Comparison of ENCODE assay signal across 11 mouse cellular contexts in the genomic region with DNA sequence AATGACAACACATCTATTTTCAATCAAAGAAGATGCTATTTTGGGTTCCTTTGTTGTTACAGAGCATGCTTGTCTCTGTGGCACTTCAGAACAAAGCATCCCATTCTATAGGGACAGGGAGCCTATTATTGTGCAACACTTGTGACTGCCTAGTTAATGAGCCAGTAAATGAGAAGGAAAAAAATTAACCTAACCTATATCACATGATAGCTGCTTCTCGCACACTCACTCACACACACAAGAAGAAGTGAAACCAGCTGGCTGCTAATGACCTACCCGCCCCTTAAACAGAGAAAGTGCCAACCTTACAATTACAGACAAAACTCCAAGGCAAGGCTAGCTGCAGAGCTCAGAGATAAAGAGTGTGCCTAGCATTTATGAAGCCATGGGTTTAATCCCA. TPM values are rescaled to one million over a fixed set of nuclear protein-coding genes. Genes with fewer than 3 reads are reported as not detected.
DNase-seq lines count a peak whose midpoint lies in the region; TF ChIP-seq lines count a peak whose summit lies in the region.
"Had no signal": no experiment of that assay in that cellular context is flagged by ENCODE, and none has a peak within 500 bp of the region (broad histone marks: within the 10 kb centered on the region; RNA-seq: fewer than 3 reads in every experiment).

No protein-coding gene starts in this region.

- TF ChIP-seq RAD21 in CH12.LX (IDR thresholded peaks at IDR 0.05; ENCODE audit: low read depth, low read length), result no peak

- H3K79me2 ChIP-seq in CH12.LX (replicated peaks; ENCODE audit: control insufficient read depth, extremely low read depth, insufficient read depth, poor library complexity, severe bottlenecking), result peaks cover 85% of the 10 kb centered on the region

- H3K36me3 ChIP-seq in CH12.LX (replicated peaks in 1 of 2; ENCODE audit: control insufficient read depth in 1 of 2, insufficient read depth in 1 of 2, low read length in 1 of 2), result peaks cover 4 to 43% of the 10 kb centered on the region in 2 experiments

- in situ Hi-C loops in CH12.LX (cut with MboI; ENCODE audit: low pct_ligation_motif_present, low pct_unique_long_range_greater_than_20kb, low sequenced_read_pairs), result no loop called here

- no peak overlapping the region; the same call in 1 of the 2 replicates for H3K9ac ChIP-seq in CH12.LX (ENCODE audit: insufficient read depth, low read depth)
- H3K9ac ChIP-seq: heart, embryonic 12.5 days; lung, embryonic 14.5 days had no signal

- H3K27me3 ChIP-seq in CH12.LX (replicated peaks), result no peaks in the 10 kb centered on the region
- H3K27me3 ChIP-seq: heart, embryonic 12.5 days; Patski had no signal

- H3K27ac ChIP-seq in layer of hippocampus, adult 2 months, result peak overlapping the region; percentile 75
- H3K27ac ChIP-seq in CH12.LX (ENCODE audit: insufficient read depth, low read depth), result peak overlapping the region; percentile 49

- no peak for TF ChIP-seq CTCF in layer of hippocampus, adult 2 months (conservative IDR thresholded peaks at IDR 0.05)
- no peak for TF ChIP-seq CTCF in CH12.LX (conservative IDR thresholded peaks at IDR 0.05 in 1 of 2, IDR thresholded peaks at IDR 0.05 in 1 of 2; ENCODE audit: low read depth in 2 of 2, low read length in 2 of 2)

- peak overlapping the region; percentile 53 for H3K4me2 ChIP-seq in CH12.LX (ENCODE audit: insufficient read depth, low read depth, poor library complexity, severe bottlenecking)
- H3K4me2 ChIP-seq: heart, embryonic 12.5 days; lung, embryonic 14.5 days had no signal

- DNase-seq in layer of hippocampus, adult 2 months (ENCODE audit: low spot score in 2 of 2), result no peak
- no peak for DNase-seq in layer of hippocampus, adult 11-12 months (ENCODE audit: low spot score)
- DNase-seq in CH12.LX (ENCODE audit: extremely low read depth), result peak; percentile 77
- peak; percentile 82 for DNase-seq in brain, adult 2 months (ENCODE audit: low read depth, low spot score)
- peak; percentile 36 to 54 for DNase-seq in monocyte, adult 2 months (ENCODE audit: low read depth in 1 of 2, low spot score in 2 of 2)
- no peak for DNase-seq in T-cell, adult 2 months (ENCODE audit: low spot score)
- no peak for DNase-seq in embryo, embryonic 10 days (ENCODE audit: low spot score)
- DNase-seq in embryo, embryonic 10.5 days (ENCODE audit: low spot score), result no peak
- DNase-seq: lung, embryonic 14.5 days had no signal

- dilution Hi-C loops in CH12.LX (cut with MboI; ENCODE audit: extremely low pct_ligation_motif_present, extremely low pct_unique_long_range_greater_than_20kb, low sequenced_read_pairs), result no loop called here

- TF ChIP-seq POLR2A in CH12.LX (IDR thresholded peaks at IDR 0.05; ENCODE audit: low read depth, low read length), result no peak

- TF ChIP-seq EP300 in CH12.LX (IDR thresholded peaks at IDR 0.05; ENCODE audit: low read length), result peak; percentile 95

- H3K4me1 ChIP-seq in CH12.LX (ENCODE audit: control insufficient read depth in 1 of 2, insufficient read depth in 2 of 2), result peaks cover 20 to 70% of the 10 kb centered on the region in 2 experiments

- H3K9me3 ChIP-seq in CH12.LX (replicated peaks; ENCODE audit: low read length), result peaks cover 13% of the 10 kb centered on the region
- H3K9me3 ChIP-seq: heart, embryonic 12.5 days had no signal

- no peak overlapping the region for H3K4me3 ChIP-seq in layer of hippocampus, adult 2 months
- H3K4me3 ChIP-seq in CH12.LX (replicated peaks in 1 of 3; ENCODE audit: low read depth in 2 of 3, low read length in 2 of 3, poor library complexity in 1 of 3), result no peak overlapping the region
- H3K4me3 ChIP-seq: heart, embryonic 12.5 days had no signal

TF ChIP-seq in CH12.LX, 34 proteins besides CTCF, POLR2A, EP300 and RAD21:
- TF ChIP-seq SIN3A (IDR thresholded peaks at IDR 0.05; ENCODE audit: low read length) (peak; percentile 99), JUN (IDR thresholded peaks at IDR 0.05; ENCODE audit: insufficient read depth, low read depth, low read length) (no peak), ZC3H11A (IDR thresholded peaks at IDR 0.05; ENCODE audit: low read depth, low read length) (no peak), USF1 (IDR thresholded peaks at IDR 0.05; ENCODE audit: low read depth, low read length) (peak; percentile 38; the same call in 1 of the 2 replicates), ZMIZ1 (IDR thresholded peaks at IDR 0.05; ENCODE audit: low read depth, low read length) (no peak), ZNF384 (IDR thresholded peaks at IDR 0.05; ENCODE audit: low read depth, low read length) (peak; percentile 86), CHD1 (IDR thresholded peaks at IDR 0.05; ENCODE audit: low read depth, low read length) (no peak), RCOR1 (conservative IDR thresholded peaks at IDR 0.05; ENCODE audit: low read depth, low read length) (no peak), TBP (conservative IDR thresholded peaks at IDR 0.05; ENCODE audit: low read depth, low read length) (0 out of 2 replicates have a peak, but pooled peaks have one; percentile 10), E2F4 (IDR thresholded peaks at IDR 0.05; ENCODE audit: insufficient replicate concordance, low read depth, low read length) (no peak), MAZ (IDR thresholded peaks at IDR 0.05; ENCODE audit: low read depth, low read length) (0 out of 2 replicates have a peak, but pooled peaks have one; percentile 34), NRF1 (IDR thresholded peaks at IDR 0.05; ENCODE audit: low read depth, low read length) (no peak), HCFC1 (IDR thresholded peaks at IDR 0.05; ENCODE audit: low read depth, low read length) (no peak), MAFK (IDR thresholded peaks at IDR 0.05; ENCODE audit: insufficient replicate concordance, low read length) (peak; percentile 19; the same call in 1 of the 2 replicates), MXI1 (IDR thresholded peaks at IDR 0.05; ENCODE audit: low read depth, low read length) (peak; percentile 70; the same call in 1 of the 2 replicates), POLR2AphosphoS2 (IDR thresholded peaks at IDR 0.05; ENCODE audit: low read depth, low read length) (no peak), MYC (IDR thresholded peaks at IDR 0.05; ENCODE audit: low read depth, low read length) (peak; percentile 39), GABPA (IDR thresholded peaks at IDR 0.05; ENCODE audit: insufficient replicate concordance, low read depth, low read length) (no peak), JUND (conservative IDR thresholded peaks at IDR 0.05; ENCODE audit: low read depth, low read length) (0 out of 2 replicates have a peak, but pooled peaks have one; percentile 34), MEF2A (IDR thresholded peaks at IDR 0.05; ENCODE audit: borderline replicate concordance, low read depth, low read length) (peak; percentile 71), ELF1 (IDR thresholded peaks at IDR 0.05; ENCODE audit: low read depth, low read length) (no peak), IRF4 (IDR thresholded peaks at IDR 0.05; ENCODE audit: low read depth, low read length) (peak; percentile 99), ETS1 (conservative IDR thresholded peaks at IDR 0.05; ENCODE audit: low read depth, low read length) (peak; percentile 99), PAX5 (IDR thresholded peaks at IDR 0.05; ENCODE audit: low read length) (no peak), ZKSCAN1 (IDR thresholded peaks at IDR 0.05; ENCODE audit: borderline replicate concordance, low read depth, low read length) (no peak), TCF12 (IDR thresholded peaks at IDR 0.05; ENCODE audit: low read depth, low read length) (peak; percentile 78), KAT2A (IDR thresholded peaks at IDR 0.05; ENCODE audit: insufficient replicate concordance, low read length) (no peak), MAX (IDR thresholded peaks at IDR 0.05; ENCODE audit: low read length) (no peak), UBTF (IDR thresholded peaks at IDR 0.05; ENCODE audit: low read depth, low read length) (no peak), BHLHE40 (IDR thresholded peaks at IDR 0.05; ENCODE audit: low read depth, low read length) (peak; percentile 98), NELFE (IDR thresholded peaks at IDR 0.05; ENCODE audit: low read depth, low read length) (no peak), SMC3 (IDR thresholded peaks at IDR 0.05; ENCODE audit: low read depth, low read length) (no peak), USF2 (conservative IDR thresholded peaks at IDR 0.05; ENCODE audit: low read depth, low read length) (no peak; the same call in 1 of the 2 replicates), CHD2 (IDR thresholded peaks at IDR 0.05; ENCODE audit: low read length) (no peak)

RNA-seq across cellular contexts. Expression of a gene that starts 4.1 kb away (rescaled TPM):
- 10 to 100 TPM; 55.0 to 56.6 TPM for total RNA-seq in layer of hippocampus, adult 2 months (2021)
- total RNA-seq in CH12.LX (2012; rRNA removed) (46.5 and 48.2 TPM in 2 replicates), CH12.LX (2014; rRNA removed) (50.3 and 55.9 TPM in 2 replicates)
- polyA plus RNA-seq in CH12.LX (2012; ENCODE audit: insufficient read length, low read depth), result 53.6 and 54.3 TPM in 2 replicates

RNA-seq across cellular contexts. Expression of a gene that starts 4.2 kb away (rescaled TPM):
- 10 to 100 TPM; 41.7 to 42.6 TPM for total RNA-seq in layer of hippocampus, adult 2 months (2021)
- 108 and 116 TPM in 2 replicates for total RNA-seq in CH12.LX (2012; rRNA removed)
- 53.7 and 57.4 TPM in 2 replicates for total RNA-seq in CH12.LX (2014; rRNA removed)
- 182 and 190 TPM in 2 replicates for polyA plus RNA-seq in CH12.LX (2012; ENCODE audit: insufficient read length, low read depth)

RNA-seq across cellular contexts. Expression of a gene that starts 20.3 kb away (rescaled TPM):
- 1 to 10 TPM; 4.4 to 4.7 TPM for total RNA-seq in layer of hippocampus, adult 2 months (2021)
- total RNA-seq in CH12.LX (2012; rRNA removed), result 63.7 and 106 TPM in 2 replicates
- 85.9 and 106 TPM in 2 replicates for total RNA-seq in CH12.LX (2014; rRNA removed)
- 89.9 and 114 TPM in 2 replicates for polyA plus RNA-seq in CH12.LX (2012; ENCODE audit: insufficient read length, low read depth)

RNA-seq across cellular contexts. Expression of a gene that starts 28.5 kb away (rescaled TPM):
- 10 to 100 TPM; 40.0 to 41.1 TPM for total RNA-seq in layer of hippocampus, adult 2 months (2021)
- total RNA-seq in CH12.LX (2012; rRNA removed), result 45.2 and 63.0 TPM in 2 replicates
- 93.1 and 116 TPM in 2 replicates for total RNA-seq in CH12.LX (2014; rRNA removed)
- 43.3 and 51.5 TPM in 2 replicates for polyA plus RNA-seq in CH12.LX (2012; ENCODE audit: insufficient read length, low read depth)

RNA-seq across cellular contexts. Expression of a gene that starts 33.2 kb away (rescaled TPM):
- 10 to 100 TPM; 24.9 to 25.8 TPM for total RNA-seq in layer of hippocampus, adult 2 months (2021)
- total RNA-seq in CH12.LX (2012; rRNA removed), result 74.9 and 78.9 TPM in 2 replicates
- total RNA-seq in CH12.LX (2014; rRNA removed), result 60.4 and 66.1 TPM in 2 replicates
- 56.6 and 63.4 TPM in 2 replicates for polyA plus RNA-seq in CH12.LX (2012; ENCODE audit: insufficient read length, low read depth)

Comparison
In these comparisons a context has a peak if more than half of its experiments do, and no peak if none do; other contexts are left out.
1. DNase-seq: peak in CH12.LX (single experiment), brain, adult 2 months (single experiment) and monocyte, adult 2 months (2 of 2); none in layer of hippocampus, adult 2 months (0 of 2), layer of hippocampus, adult 11-12 months (single experiment), T-cell, adult 2 months (single experiment), embryo, embryonic 10 days (single experiment) and embryo, embryonic 10.5 days (single experiment).
2. RNA of a gene that starts 20.3 kb away (total RNA-seq): 63.7 to 106 TPM in CH12.LX; 4.4 to 4.7 TPM in layer of hippocampus, adult 2 months; every median in the first group is over 10 times any median in the second.